Mouse (Mus musculus): ENCODE data around the gene Nms. TPM values are rescaled to one million over a fixed set of nuclear protein-coding genes. Genes with fewer than 3 reads are reported as not detected.

Nms gene
- polyA plus RNA-seq, 1 experiment from 2014 or later, result 8.4 TPM

- H3K36me3 ChIP-seq (ENCODE audit: control insufficient read depth, insufficient read depth, low read length), result no peaks in the 10 kb centered on the region
- WGBS, result 28% methylated on average over 5 of the region's 5 CpGs
- ATAC-seq (ENCODE audit: low read depth), result no peak
- H3K4me1 ChIP-seq (ENCODE audit: control insufficient read depth, insufficient read depth, low read length), result no peaks in the 10 kb centered on the region
- no peak overlapping the region for H3K4me2 ChIP-seq (ENCODE audit: low read depth, low read length)
- H3K9ac ChIP-seq (replicated peaks; ENCODE audit: low read depth, low read length), result no peak overlapping the region
- no peaks in the 10 kb centered on the region for H3K9me3 ChIP-seq (ENCODE audit: control insufficient read depth, low read length)
- no peaks in the 10 kb centered on the region for H3K27me3 ChIP-seq (ENCODE audit: control insufficient read depth, insufficient read depth, low read length)
- H3K4me3 ChIP-seq (ENCODE audit: low read depth, low read length), result no peak overlapping the region
- H3K27ac ChIP-seq (ENCODE audit: low read depth, low read length), result no peak overlapping the region
Measured at GRCm38 (mm10) chr1:38934668-38935067, 4.3 kb upstream of the Nms start.

- no peak overlapping the region for H3K9ac ChIP-seq (replicated peaks; ENCODE audit: low read depth, low read length)
- no peaks in the 10 kb centered on the region for H3K9me3 ChIP-seq (ENCODE audit: control insufficient read depth, low read length)
- H3K4me1 ChIP-seq (ENCODE audit: control insufficient read depth, insufficient read depth, low read length), result no peaks in the 10 kb centered on the region
- H3K27me3 ChIP-seq (ENCODE audit: control insufficient read depth, insufficient read depth, low read length), result no peaks in the 10 kb centered on the region
- no peak for ATAC-seq (ENCODE audit: low read depth)
- no peaks in the 10 kb centered on the region for H3K36me3 ChIP-seq (ENCODE audit: control insufficient read depth, insufficient read depth, low read length)
- H3K4me3 ChIP-seq (ENCODE audit: low read depth, low read length), result no peak overlapping the region
- 27% methylated on average over 6 of the region's 6 CpGs for WGBS
- H3K4me2 ChIP-seq (ENCODE audit: low read depth, low read length), result no peak overlapping the region
- H3K27ac ChIP-seq (ENCODE audit: low read depth, low read length), result no peak overlapping the region
Measured at GRCm38 (mm10) chr1:38936780-38937179, 2.2 kb upstream of the Nms start.

- no peaks in the 10 kb centered on the region for H3K36me3 ChIP-seq (ENCODE audit: control insufficient read depth, insufficient read depth, low read length)
- 7% methylated on average over 5 of the region's 5 CpGs for WGBS
Measured at GRCm38 (mm10) chr1:38939608-38940007, 659 bp downstream of the Nms start.

GRCm38 (mm10) chr1:38956457-38956856 lies 17.5 kb downstream of the Nms start:
- Histone ChIP-seq H3K4me1 (ENCODE audit: control insufficient read depth, insufficient read depth, low read length) (no peaks in the 10 kb centered on the region), H3K36me3 (ENCODE audit: control insufficient read depth, insufficient read depth, low read length) (no peaks in the 10 kb centered on the region), H3K4me3 (ENCODE audit: low read depth, low read length) (no peak overlapping the region), H3K9ac (replicated peaks; ENCODE audit: low read depth, low read length) (no peak overlapping the region), H3K4me2 (ENCODE audit: low read depth, low read length) (no peak overlapping the region), H3K27me3 (ENCODE audit: control insufficient read depth, insufficient read depth, low read length) (no peaks in the 10 kb centered on the region), H3K27ac (ENCODE audit: low read depth, low read length) (no peak overlapping the region), H3K9me3 (ENCODE audit: control insufficient read depth, low read length) (no peaks in the 10 kb centered on the region)
- WGBS, result 92% methylated on average over 3 of the region's 3 CpGs
- no peak for ATAC-seq (ENCODE audit: low read depth)

More at GRCm38 (mm10) chr1:38939608-38940007, 659 bp downstream of the Nms start:
- ATAC-seq (ENCODE audit: low read depth), result no peak
- Histone ChIP-seq H3K9me3 (ENCODE audit: control insufficient read depth, low read length) (no peaks in the 10 kb centered on the region), H3K4me2 (ENCODE audit: low read depth, low read length) (no peak overlapping the region), H3K27ac (ENCODE audit: low read depth, low read length) (no peak overlapping the region), H3K4me1 (ENCODE audit: control insufficient read depth, insufficient read depth, low read length) (no peaks in the 10 kb centered on the region), H3K27me3 (ENCODE audit: control insufficient read depth, insufficient read depth, low read length) (no peaks in the 10 kb centered on the region), H3K9ac (replicated peaks; ENCODE audit: low read depth, low read length) (no peak overlapping the region), H3K4me3 (ENCODE audit: low read depth, low read length) (no peak overlapping the region)

- Histone ChIP-seq H3K27me3 (ENCODE audit: control insufficient read depth, insufficient read depth, low read length) (no peaks in the 10 kb centered on the region), H3K9me3 (ENCODE audit: control insufficient read depth, low read length) (no peaks in the 10 kb centered on the region), H3K4me3 (ENCODE audit: low read depth, low read length) (no peak overlapping the region), H3K4me1 (ENCODE audit: control insufficient read depth, insufficient read depth, low read length) (no peaks in the 10 kb centered on the region), H3K36me3 (ENCODE audit: control insufficient read depth, insufficient read depth, low read length) (no peaks in the 10 kb centered on the region), H3K9ac (replicated peaks; ENCODE audit: low read depth, low read length) (no peak overlapping the region), H3K27ac (ENCODE audit: low read depth, low read length) (no peak overlapping the region), H3K4me2 (ENCODE audit: low read depth, low read length) (no peak overlapping the region)
- 92% methylated on average over 1 of the region's 1 CpGs for WGBS
- ATAC-seq (ENCODE audit: low read depth), result no peak
Measured at GRCm38 (mm10) chr1:38969116-38969515, 30.2 kb downstream of the Nms start.

- no peaks in the 10 kb centered on the region for H3K36me3 ChIP-seq (ENCODE audit: control insufficient read depth, insufficient read depth, low read length)
- no peak for ATAC-seq (ENCODE audit: low read depth)
Measured at GRCm38 (mm10) chr1:38971712-38972111, 32.8 kb downstream of the Nms start.

GRCm38 (mm10) chr1:38972986-38973592 lies 34.1 kb downstream of the Nms start:
- Histone ChIP-seq H3K4me2 (ENCODE audit: low read depth, low read length) (no peak overlapping the region), H3K4me3 (ENCODE audit: low read depth, low read length) (no peak overlapping the region), H3K9me3 (ENCODE audit: control insufficient read depth, low read length) (no peaks in the 10 kb centered on the region), H3K4me1 (ENCODE audit: control insufficient read depth, insufficient read depth, low read length) (no peaks in the 10 kb centered on the region), H3K27ac (ENCODE audit: low read depth, low read length) (no peak overlapping the region), H3K9ac (replicated peaks; ENCODE audit: low read depth, low read length) (no peak overlapping the region), H3K27me3 (ENCODE audit: control insufficient read depth, insufficient read depth, low read length) (no peaks in the 10 kb centered on the region), H3K36me3 (ENCODE audit: control insufficient read depth, insufficient read depth, low read length) (no peaks in the 10 kb centered on the region)
- no peak for ATAC-seq (ENCODE audit: low read depth)
- 88% methylated on average over 9 of the region's 9 CpGs for WGBS

More at GRCm38 (mm10) chr1:38971712-38972111, 32.8 kb downstream of the Nms start:
- no peak overlapping the region for H3K27ac ChIP-seq (ENCODE audit: low read depth, low read length)
- H3K4me1 ChIP-seq (ENCODE audit: control insufficient read depth, insufficient read depth, low read length), result no peaks in the 10 kb centered on the region
- 88% methylated on average over 3 of the region's 3 CpGs for WGBS
- no peak overlapping the region for H3K4me3 ChIP-seq (ENCODE audit: low read depth, low read length)
- H3K9ac ChIP-seq (replicated peaks; ENCODE audit: low read depth, low read length), result no peak overlapping the region
- no peak overlapping the region for H3K4me2 ChIP-seq (ENCODE audit: low read depth, low read length)
- no peaks in the 10 kb centered on the region for H3K27me3 ChIP-seq (ENCODE audit: control insufficient read depth, insufficient read depth, low read length)
- H3K9me3 ChIP-seq (ENCODE audit: control insufficient read depth, low read length), result no peaks in the 10 kb centered on the region

- H3K4me3 ChIP-seq (ENCODE audit: low read depth, low read length), result no peak overlapping the region
- 85% methylated on average over 7 of the region's 7 CpGs for WGBS
- H3K27ac ChIP-seq (ENCODE audit: low read depth, low read length), result no peak overlapping the region
- no peak overlapping the region for H3K4me2 ChIP-seq (ENCODE audit: low read depth, low read length)
- H3K9ac ChIP-seq (replicated peaks; ENCODE audit: low read depth, low read length), result no peak overlapping the region
- no peaks in the 10 kb centered on the region for H3K27me3 ChIP-seq (ENCODE audit: control insufficient read depth, insufficient read depth, low read length)
- no peaks in the 10 kb centered on the region for H3K4me1 ChIP-seq (ENCODE audit: control insufficient read depth, insufficient read depth, low read length)
- no peaks in the 10 kb centered on the region for H3K36me3 ChIP-seq (ENCODE audit: control insufficient read depth, insufficient read depth, low read length)
- ATAC-seq (ENCODE audit: low read depth), result no peak
- no peaks in the 10 kb centered on the region for H3K9me3 ChIP-seq (ENCODE audit: control insufficient read depth, low read length)
Measured at GRCm38 (mm10) chr1:38979953-38980352, 41.0 kb downstream of the Nms start.

GRCm38 (mm10) chr1:38983870-38984269 lies 44.9 kb downstream of the Nms start:
- H3K4me1 ChIP-seq (ENCODE audit: control insufficient read depth, insufficient read depth, low read length), result peaks cover 5% of the 10 kb centered on the region
- no peak overlapping the region for H3K4me2 ChIP-seq (ENCODE audit: low read depth, low read length)
- no peak overlapping the region for H3K4me3 ChIP-seq (ENCODE audit: low read depth, low read length)
- no peak overlapping the region for H3K27ac ChIP-seq (ENCODE audit: low read depth, low read length)
- ATAC-seq (ENCODE audit: low read depth), result no peak
- H3K27me3 ChIP-seq (ENCODE audit: control insufficient read depth, insufficient read depth, low read length), result no peaks in the 10 kb centered on the region
- H3K9me3 ChIP-seq (ENCODE audit: control insufficient read depth, low read length), result no peaks in the 10 kb centered on the region
- no peaks in the 10 kb centered on the region for H3K36me3 ChIP-seq (ENCODE audit: control insufficient read depth, insufficient read depth, low read length)
- 74% methylated on average over 2 of the region's 2 CpGs for WGBS
- H3K9ac ChIP-seq (replicated peaks; ENCODE audit: low read depth, low read length), result no peak overlapping the region

All from neural tube, embryonic 14.5 days (tissue).